Mouse (Mus musculus) C2C12 (cell line): ENCODE data around the gene Rims4.

Experiments
- CEBPB ChIP-seq: IDR thresholded peaks from one replicate; pipeline ENCODE4 v1.6.1; 2011; ENCODE audit warnings: low read depth, mild to moderate bottlenecking, control low read depth, moderate library complexity
- CTCF ChIP-seq: IDR thresholded peaks from one replicate; pipeline ENCODE4 v1.5.1; 2011; ENCODE audit not compliant: control insufficient read depth, insufficient read depth, insufficient read length
- MAX ChIP-seq: IDR thresholded peaks from one replicate; pipeline ENCODE4 v1.6.1; 2011; ENCODE audit warnings: mild to moderate bottlenecking, control low read depth
- MYOD1 ChIP-seq: IDR thresholded peaks from one replicate; pipeline ENCODE4 v1.6.1; 2011; ENCODE audit warnings: low read depth; ENCODE audit not compliant: control insufficient read depth, insufficient read length
- USF1 ChIP-seq: IDR thresholded peaks from one replicate; pipeline ENCODE4 v1.6.1; 2011; ENCODE audit warnings: low read depth, mild to moderate bottlenecking, control low read depth, moderate library complexity

GRCm38 (mm10) chr2:163946221-163946620 is 27.7 kb upstream of the Rims4 start:
- TF ChIP-seq CTCF (no peak), USF1 (no peak), MAX (no peak), MYOD1 (no peak), CEBPB (no peak)
